Mouse (Mus musculus) lung, postnatal 25 days (tissue): ENCODE measurements at regions not wholly inside any gene's neighbourhood (a gene's known extent, or its start where the extent isn't known, plus 50 kb on each side); places are given as distances from the start of the nearest gene placed in this dataset.

Experiments used
- DNase-seq: peaks from one replicate; pipeline ENCODE4 v3.0.0; 2022; ENCODE audit warnings: low spot score

DNA sequence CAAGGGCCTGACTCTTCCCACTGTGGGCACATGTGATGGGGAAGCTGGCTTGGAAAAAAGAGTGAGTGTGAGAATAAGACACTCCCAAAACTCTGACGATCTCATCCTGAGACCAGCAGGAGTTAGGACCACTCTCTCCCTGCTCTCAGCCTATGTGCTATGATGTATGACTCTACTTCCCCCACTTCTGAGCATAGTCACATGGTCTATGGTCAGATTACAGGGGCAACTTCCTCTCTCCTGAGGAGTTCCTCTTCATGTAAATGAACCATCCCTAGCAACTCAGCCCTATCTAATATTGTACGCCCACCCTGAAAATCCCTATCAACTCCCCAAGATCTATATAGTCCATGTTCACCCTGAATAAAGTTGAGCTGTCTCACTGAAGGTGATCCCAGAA lies 120.0 kb upstream of the Lmo4 start:
- no peak for DNase-seq

DNA sequence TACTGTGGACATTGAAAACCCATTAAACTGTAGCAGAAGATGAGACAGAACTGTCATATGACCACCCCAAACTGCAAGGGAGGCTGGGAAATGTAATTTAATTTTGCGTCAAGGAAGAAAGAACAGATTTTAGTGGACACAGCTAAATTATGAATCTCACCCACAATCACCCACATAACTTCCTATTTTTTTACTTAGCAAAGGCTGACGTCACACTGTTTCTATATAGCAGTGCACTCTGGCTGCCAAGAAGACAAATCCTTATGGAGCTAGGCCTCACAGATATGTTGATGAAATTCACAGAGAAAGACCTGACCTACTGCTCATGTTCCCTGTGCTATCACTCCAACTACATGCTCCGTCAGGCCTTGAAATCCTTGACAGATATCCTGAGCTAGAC lies 118.5 kb upstream of the Lmo4 start:
- no peak for DNase-seq

DNA sequence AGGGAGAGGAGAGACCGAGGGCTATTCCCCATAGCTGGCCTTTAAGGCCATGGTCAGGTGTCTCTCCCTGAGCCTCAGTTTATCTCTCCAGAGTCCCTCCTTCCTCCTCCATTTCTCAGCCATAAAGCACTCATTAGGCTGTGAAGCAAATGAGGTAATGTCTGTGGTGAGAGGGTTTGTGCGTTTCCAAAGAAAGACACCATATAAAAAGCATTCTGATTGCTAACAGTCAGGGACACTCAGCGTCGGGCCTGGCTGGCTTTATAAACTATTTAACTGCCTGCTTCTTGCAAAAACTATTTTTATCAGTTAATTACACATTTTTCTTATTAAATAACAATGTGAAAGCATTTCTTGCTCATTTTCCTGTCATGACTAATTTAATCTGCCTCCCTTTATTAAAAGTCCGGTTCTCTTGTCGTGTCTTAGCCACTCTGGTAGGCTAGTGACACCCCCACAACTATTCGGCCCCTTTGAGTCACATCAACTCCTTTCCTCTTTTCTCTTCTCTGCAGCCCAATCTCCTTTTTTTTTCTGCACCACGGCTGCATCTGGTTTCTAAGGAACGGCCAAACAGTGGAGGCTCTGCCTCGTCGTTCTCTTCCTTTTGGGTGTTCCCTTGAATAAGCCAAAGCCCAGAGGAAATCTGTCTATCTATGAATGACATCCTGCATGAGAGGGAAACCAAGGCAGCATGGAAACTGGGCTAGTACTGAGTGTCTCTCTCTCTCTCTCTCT lies 114.6 kb upstream of the Lmo4 start:
- no peak for DNase-seq

DNA sequence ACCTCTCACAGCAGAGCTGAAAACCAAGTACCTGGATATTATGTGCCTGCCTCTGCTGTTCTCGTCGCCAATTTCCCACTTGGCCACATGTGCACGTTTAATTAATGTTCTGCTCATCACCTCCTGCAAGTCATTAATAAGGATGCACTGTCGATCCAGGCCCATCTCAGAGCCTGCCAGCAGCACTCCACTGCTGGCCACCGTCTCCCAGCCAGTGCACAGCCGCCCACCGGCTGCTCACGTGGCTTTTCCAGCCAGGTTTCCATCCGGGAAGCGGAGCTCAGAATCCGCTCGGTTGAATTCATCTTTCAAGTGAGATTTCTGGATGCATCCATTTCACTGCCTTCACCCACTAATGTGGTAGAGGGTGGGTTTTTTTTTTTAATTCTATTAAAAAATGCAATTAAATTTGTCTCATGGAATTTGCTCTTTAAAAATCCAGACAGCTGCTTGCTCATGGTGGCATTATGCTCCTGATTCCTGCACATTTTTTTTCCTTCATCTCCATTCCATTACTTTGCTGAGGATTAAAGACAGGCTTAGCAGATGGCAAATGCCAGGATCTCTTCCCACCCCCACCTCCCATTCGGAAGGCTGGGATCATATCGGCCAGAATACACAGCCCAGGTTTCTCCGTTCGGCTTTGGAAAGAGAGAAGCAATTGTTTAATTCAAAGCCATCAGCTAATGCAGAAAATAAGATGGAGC lies 113.9 kb upstream of the Lmo4 start:
- no peak for DNase-seq

DNA sequence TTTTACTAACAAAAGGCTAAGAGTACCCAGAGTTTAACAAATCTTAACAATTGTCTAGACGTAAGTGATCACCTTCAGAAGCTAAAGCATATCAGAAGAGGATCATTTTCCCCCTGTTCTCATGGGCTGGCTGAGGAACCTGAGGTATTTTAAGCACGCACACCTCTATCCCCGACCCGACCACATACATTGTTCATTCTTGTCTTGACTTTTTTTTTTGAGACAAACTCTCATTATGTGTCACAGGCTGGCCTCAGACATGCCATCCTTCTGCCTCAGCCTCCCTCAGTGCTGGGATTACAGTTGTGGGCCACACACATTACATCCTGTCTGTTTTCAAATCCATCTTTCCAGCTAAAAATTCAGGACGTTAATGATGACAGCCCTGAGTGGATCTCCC lies 105.7 kb upstream of the Lmo4 start:
- DNase-seq: no peak

DNA sequence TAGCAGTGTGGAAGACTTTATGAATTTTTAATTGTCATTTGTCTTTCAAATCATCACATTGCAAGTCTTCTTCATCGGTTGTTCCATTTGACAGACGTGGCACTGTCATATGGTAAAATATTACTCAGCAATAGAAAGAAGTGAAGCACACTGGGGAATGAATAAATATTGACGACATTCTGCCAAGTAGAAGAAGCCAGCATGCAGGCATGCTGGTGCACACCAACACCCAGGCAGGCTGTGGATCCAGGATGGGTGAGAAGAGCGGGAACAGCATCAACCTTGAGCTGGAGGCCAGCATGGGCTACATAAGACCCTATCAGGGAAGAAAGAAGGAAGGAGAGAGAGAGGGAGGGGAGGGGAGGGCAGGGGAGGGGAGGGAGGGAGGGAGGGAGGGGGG lies 103.6 kb upstream of the Lmo4 start:
- no peak for DNase-seq

DNA sequence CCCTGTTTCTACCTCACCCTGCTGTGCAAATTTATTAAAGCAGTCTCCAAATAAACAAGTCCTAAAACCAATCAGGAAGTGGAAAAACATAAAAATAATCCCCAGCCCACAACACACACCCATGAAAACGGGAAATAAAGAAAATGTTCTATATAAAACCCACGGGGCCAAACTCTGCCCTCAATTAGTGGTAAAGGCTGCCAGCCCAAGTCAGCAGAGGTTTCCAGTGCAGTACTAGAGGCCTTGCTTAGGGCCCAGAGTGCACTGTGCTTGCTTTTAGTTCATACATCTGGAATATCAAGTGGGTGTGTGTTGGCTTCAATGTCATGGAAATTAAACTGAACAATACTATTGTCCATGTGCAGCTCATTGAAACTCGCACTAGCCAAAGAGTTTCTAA lies 102.5 kb upstream of the Lmo4 start:
- DNase-seq: no peak

DNA sequence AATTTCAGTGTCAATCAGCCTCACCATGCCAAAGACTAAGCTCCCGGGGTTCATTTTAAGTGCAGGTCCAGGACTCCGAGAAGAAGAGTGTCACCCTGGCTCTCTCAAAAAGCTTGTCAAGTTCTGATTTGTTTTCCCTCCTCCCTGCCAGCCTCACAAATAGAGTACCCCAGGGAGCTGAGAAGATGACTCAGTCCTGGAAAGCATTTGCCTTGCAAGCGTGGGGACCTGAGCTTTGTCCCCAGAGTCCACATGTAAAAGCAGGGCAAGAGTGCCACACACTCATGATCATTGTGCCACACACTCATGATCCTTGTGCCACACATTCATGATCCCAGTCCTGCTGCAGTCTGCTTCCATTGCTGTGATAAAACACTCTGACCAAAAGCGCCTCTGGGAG lies 100.4 kb upstream of the Lmo4 start:
- no peak for DNase-seq

DNA sequence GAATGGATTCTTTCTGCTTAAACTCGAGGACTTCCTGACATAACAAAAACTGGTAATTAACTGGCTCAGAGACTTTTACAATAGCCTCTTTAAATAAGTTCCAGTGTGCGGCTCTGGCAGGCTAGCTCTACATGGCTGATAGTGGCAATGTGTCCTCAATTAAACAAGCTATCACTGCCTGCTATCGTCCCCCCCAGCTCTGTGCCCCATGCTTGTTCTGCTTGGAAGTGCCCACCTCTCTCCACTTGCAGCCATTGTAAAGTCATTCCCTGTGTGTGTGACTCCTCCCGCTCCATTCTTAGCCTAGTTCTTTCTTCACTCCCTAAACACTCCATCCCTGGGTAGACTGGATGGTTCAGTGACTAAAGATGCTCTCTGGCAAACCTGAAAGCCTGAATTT lies 99.9 kb upstream of the Lmo4 start:
- DNase-seq: no peak

DNA sequence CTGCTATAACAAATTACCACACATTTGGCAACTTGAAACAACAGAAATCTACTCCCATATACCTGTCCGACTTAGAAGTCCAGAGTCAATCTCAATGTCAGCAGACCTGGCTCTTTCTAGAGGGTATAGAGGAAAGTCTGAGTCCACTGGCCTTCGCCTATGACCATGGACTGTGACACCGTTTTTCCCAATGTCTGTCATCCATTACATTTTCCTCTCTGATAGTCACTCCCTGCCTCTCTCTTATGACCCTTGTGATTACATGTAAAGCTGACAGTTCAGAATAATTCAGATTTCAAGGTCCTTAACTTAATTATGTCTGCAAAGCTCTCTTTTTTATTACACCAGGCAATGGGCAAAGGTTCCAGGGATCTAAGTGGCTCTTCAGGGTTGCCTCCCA lies 97.6 kb upstream of the Lmo4 start:
- no peak for DNase-seq

DNA sequence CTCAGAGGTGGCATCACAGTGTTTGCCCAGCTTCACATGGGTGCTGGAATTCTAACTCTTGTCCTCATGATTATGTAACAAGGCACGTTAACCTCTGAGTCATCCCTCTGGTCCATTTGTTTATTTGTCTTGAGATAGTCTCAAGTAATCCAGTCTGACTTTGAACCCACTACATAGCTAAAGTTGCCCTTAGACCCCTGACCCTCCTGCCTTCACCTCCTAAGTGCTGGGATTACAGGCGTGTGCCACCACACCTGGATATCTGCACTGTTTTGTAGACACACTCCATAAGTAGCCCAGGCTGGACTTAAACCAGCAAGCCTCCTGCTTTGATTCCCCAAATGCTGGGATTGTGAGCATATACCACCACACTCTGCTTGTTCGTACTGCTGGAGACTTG lies 96.0 kb upstream of the Lmo4 start:
- DNase-seq: no peak

DNA sequence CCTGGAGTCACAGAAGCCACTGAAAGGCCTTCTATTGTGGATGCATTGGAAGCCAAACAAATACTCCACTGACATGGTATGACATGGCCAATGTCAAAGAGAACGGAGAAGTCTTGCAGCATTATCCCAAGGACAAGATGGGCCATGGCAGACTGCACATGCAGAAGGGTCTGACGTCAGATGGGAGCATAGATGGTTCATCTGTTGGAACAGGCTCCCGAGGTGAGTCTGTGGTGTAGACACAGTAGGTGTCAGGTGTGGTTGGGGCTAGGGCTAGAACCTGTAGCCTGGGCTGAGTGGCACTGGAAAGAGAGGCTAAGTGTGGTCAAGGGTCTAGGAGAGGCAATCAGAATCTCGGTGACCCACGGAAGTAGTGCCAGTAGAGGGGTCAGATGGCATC lies 94.2 kb upstream of the Lmo4 start:
- no peak for DNase-seq

DNA sequence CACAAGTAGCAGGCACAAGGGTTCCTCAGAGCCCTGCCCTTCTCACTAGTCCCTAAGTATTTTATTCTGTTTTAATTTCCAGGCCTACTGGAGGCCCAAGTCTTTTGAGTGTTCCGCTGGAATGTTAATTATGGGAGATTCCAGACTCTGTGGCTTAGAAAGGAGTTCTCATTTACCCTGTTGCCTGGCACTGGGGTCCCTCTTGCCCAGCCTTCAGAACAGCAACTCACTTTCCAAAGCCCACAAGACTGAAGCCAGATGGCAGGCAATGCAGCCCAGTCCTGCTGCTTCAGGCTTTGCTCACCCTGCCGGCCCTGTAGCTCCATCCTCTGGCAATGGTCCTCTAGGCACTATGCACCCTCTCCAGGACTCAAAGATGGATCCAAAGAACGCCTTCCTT lies 84.5 kb upstream of the Lmo4 start:
- no peak for DNase-seq

DNA sequence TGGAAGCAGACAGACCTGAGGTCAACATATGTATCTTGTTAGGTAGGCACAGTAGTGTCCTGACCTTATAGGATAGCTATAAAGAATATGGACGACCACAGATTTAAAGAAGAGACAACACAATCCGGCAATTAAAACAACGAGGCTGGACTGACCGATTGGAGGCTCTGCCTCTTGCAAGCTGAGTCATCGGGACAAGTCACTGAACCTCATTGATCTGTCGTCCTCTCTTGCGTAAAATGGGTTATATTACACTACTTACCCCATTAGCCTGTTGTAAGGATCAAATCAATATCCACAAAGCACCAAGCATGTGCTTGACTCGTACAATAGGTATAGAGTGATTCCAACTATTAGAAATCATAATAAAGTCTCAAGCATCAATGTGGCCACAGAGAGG lies 81.1 kb upstream of the Lmo4 start:
- no peak for DNase-seq

DNA sequence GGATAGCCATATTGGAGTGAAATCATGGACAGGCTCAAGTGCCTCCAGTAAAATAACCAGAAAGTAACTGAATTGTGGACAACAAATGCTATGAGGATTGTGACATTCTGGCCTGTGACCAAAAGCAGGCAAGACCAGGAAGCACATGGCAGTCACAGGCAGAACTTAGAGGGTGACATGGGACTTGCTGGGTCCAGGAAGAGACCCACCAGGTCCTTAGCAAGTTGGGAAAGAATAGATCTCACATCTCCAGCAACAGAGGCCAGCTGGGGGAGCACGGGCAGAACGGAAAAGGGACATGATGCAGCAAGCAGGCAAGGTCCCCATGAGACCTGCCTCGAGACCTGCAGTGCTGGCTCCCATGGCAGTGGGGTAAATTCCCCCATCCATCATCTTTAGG lies 79.3 kb upstream of the Lmo4 start:
- no peak for DNase-seq

DNA sequence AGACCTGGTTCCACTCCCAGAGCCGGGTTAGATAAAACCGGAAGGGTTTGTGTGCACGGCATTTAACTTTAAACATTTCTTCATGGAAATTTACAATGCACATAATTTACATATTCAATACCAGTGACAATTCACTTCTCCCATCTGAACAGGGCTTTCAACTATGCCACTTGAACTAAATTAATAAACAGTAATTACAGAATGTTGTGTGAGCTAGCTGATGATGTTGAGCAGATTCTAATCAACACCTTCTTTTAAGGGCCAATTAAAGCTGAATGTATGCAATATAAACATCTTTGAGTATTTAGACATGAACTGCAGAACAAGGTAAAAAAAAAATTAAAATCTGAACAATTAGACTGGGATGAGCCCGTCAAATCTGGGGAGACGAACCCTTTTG lies 68.1 kb upstream of the Lmo4 start:
- DNase-seq: no peak

DNA sequence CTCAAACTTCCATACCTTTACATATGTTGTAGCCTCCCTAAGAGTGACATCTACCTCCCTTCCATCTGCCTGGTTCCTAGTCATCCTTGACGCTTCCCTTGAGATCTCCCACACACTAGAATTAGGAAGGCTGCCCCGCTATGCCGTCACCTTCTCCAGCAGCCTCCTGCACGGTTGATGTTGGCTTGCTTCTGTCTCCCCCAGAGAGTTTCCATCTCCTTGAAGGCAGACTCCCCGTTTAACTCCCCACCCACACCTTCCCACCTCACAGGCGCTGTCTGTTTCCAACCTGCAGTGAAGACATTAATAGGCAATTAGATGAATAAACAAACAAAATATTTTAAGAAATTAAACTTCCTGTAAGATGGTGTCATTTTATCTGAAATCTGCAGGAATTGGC lies 65.2 kb upstream of the Lmo4 start:
- no peak for DNase-seq

DNA sequence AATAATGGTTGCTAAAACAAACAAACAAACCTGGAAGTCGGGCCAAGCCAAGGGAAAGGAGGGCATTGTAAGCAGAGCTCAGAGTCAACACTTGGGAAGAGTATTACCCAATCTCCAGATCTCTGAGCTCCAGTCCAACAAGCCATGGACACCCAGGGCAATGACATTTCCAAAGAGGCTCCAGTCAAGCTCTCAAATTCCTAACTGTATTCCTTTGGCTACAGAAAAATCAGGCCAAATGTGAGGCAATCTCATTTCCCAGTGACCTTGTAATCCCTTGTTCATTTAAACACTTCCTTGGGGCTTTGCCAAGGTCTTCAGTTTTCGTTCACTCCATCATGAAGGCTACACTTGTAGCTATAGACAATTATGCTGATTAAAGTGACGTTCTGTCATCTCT lies 59.5 kb upstream of the Lmo4 start:
- DNase-seq: peak; percentile 51

DNA sequence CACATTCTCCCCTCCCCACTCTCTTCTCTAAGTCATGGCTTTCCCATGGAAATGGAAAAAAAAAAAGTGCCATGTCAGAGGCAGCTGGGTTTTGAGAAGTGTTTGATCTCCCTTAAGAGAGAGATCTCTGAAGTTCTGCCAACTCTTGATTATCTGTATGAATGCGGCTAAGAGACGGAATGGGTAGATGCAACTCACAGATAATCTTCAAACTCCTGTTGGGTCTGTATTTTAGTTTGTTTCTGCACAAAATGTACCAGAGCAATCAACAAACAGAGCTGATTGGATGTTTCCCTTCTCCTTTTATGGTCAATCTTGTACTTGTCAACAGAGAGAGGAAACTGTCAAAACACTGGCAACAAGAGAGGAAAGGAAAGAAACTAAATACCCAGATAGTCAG lies 55.9 kb upstream of the Lmo4 start:
- peak; percentile 47 for DNase-seq

DNA sequence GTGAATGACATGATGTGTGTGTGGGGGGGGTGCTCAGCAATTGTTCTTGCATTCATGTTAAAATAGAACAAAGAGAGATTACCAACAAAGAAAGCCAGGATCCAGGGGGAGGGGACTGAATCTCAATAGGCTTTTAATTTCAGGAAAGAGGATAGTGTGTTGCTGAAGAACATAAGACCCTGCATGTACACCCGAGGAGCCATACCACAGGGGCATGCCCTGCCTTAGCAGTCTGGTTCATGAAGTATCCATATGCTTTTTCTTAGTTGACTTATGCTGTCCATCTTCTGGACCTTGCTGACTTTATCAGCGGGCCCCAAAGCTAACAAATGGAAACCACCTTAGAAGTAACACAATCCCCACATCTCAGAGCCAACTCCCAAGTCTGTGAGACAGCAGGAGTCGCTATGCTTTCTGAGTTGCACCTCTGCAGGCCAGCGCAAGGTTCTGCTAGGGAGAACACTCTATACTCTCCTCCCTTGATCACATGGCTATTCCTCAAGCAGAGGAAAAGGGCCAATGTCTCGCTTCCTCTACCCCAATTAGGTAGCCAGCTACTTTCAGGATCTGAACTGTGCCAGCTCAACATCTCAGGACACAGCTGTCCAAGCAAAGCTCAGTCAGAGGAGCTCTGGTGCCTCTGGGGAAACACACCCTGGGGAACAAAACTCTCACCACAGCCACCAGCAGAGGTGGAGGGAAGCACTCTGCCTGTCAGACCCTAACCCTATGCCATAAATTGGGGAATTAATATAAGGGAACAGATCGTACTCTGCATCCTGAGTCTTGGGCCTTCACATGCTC lies 52.9 kb upstream of the Lmo4 start:
- DNase-seq: no peak

DNA sequence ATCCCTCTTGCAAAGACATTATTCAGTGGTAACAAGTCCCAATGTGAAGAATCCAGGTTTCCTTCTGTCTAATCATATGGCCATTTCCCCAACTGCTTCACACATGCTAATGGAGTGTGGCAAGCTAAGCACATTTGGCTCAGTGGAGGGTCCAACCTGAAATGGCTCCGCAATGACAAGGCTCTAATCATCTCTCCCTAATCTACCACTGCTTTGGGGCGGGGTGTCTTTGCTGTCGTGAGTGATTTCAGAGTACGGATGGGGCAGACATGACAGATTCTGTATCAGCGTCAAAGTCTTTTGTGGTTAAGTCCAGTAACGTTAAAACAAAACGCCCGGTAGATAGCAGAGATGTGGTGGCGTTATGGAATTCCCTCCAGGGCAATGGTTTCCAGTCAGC lies 52.2 kb upstream of the Lmo4 start:
- DNase-seq: no peak

DNA sequence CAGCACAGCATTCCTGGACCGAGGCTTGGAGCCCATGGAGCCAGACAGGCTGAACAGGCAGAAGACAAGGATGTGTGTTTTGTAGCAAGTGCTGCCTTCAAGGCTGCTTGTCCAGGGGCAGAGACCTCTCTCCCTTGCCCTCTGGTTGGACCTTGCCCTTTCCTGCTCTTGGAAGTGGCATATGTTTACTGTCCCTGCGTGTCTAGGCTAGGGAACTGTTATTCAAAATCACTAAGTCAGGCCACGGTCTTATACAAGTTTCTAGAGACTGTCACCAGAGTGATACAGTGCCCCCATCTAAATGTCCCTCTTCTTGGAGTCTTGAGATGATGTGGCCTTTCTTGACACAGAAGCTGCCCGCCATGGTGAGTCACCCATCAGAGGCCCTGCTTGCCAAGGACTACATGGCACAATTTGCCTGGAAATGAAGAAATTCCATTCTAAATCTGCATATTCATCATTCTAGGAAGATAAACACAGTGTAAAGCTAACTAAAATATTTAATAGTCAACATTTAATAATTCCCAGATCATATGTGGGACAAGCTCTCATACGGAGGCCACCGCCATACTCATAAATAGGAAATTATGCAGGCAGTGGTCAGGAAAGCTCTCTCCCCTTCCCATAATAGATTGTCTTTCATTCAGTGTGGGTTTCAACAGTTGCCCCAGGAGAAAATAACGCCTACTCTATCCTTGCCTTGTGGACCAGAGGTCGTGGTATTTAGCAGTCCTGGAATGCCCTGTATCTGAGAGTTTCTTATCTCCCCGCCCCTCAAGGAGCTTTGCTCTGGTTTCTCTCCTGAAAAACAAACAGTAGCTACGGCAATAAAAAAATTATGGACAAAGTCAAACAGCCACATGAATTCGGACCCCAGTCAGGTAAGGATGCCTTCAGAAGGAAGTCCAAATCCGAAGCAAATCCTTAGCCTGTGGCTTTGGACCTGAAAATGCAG lies 50.9 kb upstream of the Lmo4 start:
- no peak for DNase-seq
